Mouse (Mus musculus) left cerebral cortex, postnatal 25 days (tissue): ENCODE data around the gene Kcna4. TPM values are rescaled to one million over a fixed set of nuclear protein-coding genes. Genes with fewer than 3 reads are reported as not detected.

ENCODE experiments used
- total RNA-seq, 2 experiments: library from RNA; stranded (reverse); gene quantifications; 2 replicates each; pipeline ENCODE4 v1.2.3; 2021

Gene Kcna4
- total RNA-seq, 2 experiments from 2014 or later = 30.9 to 42.8 TPM

Other genes with a start within 250 kb of the Kcna4 start
- gene Fshb, start 231.0 kb upstream of the Kcna4 start, total RNA-seq = not detected